9 mouse cellular contexts compared by ENCODE assay signal in genomic region chr13:84783017-84783937, GRCm38 (mm10).
DNase-seq lines count a peak whose midpoint lies in the region; ATAC-seq and TF ChIP-seq lines count a peak whose summit lies in the region.
"Had no signal": no experiment of that assay in that cellular context is flagged by ENCODE, and none has a peak within 500 bp of the region (broad histone marks: within the 10 kb centered on the region; RNA-seq: fewer than 3 reads in every experiment).

No protein-coding gene starts in this region.

- H3K4me3 ChIP-seq in CH12.LX (replicated peaks in 1 of 3; ENCODE audit: low read depth in 2 of 3, low read length in 2 of 3, poor library complexity in 1 of 3) = no peak overlapping the region
- H3K4me3 ChIP-seq in forebrain, embryonic 11.5 days (ENCODE audit: low read depth, low read length) = no peak overlapping the region
- H3K4me3 ChIP-seq in midbrain, embryonic 11.5 days (ENCODE audit: low read depth, low read length) = no peak overlapping the region

- TF ChIP-seq POLR2A in CH12.LX (IDR thresholded peaks at IDR 0.05; ENCODE audit: low read depth, low read length) = no peak

- no peak for TF ChIP-seq RAD21 in CH12.LX (IDR thresholded peaks at IDR 0.05; ENCODE audit: low read depth, low read length)

- H3K4me1 ChIP-seq in CH12.LX (ENCODE audit: control insufficient read depth in 1 of 2, insufficient read depth in 2 of 2) = peaks cover 4 to 28% of the 10 kb centered on the region in 2 experiments; a peak in 3 of 4 replicates
- H3K4me1 ChIP-seq in forebrain, embryonic 11.5 days (replicated peaks; ENCODE audit: control insufficient read depth, insufficient read depth, low read length) = peaks cover 14% of the 10 kb centered on the region
- H3K4me1 ChIP-seq in midbrain, embryonic 11.5 days (ENCODE audit: control insufficient read depth, insufficient read depth, low read length) = peaks cover 7% of the 10 kb centered on the region

- no peak overlapping the region for H3K9ac ChIP-seq in CH12.LX (ENCODE audit: insufficient read depth, low read depth)
- no peak overlapping the region for H3K9ac ChIP-seq in forebrain, embryonic 11.5 days (ENCODE audit: low read length)
- H3K9ac ChIP-seq in midbrain, embryonic 11.5 days (ENCODE audit: low read length) = no peak overlapping the region

- DNase-seq in A20 (ENCODE audit: low read depth, low spot score) (peak; percentile 89), CH12.LX (ENCODE audit: extremely low read depth) (peak; percentile 23)
- DNase-seq in forebrain, embryonic 11.5 days (ENCODE audit: low spot score) = peak; percentile 64
- DNase-seq in midbrain, embryonic 11.5 days (ENCODE audit: low spot score, missing footprints) = no peak
- no peak for DNase-seq in spleen, postnatal 4 days (ENCODE audit: low spot score in 2 of 2)
- no peak for DNase-seq in heart, postnatal 14 days
- DNase-seq in thymus, adult 18-20 months = no peak
- DNase-seq: gastrocnemius, postnatal 14 days; thymus, postnatal 4 days had no signal

- H3K79me2 ChIP-seq in CH12.LX (replicated peaks; ENCODE audit: control insufficient read depth, extremely low read depth, insufficient read depth, poor library complexity, severe bottlenecking) = no peaks in the 10 kb centered on the region

- H3K27ac ChIP-seq in CH12.LX (ENCODE audit: insufficient read depth, low read depth) = no peak overlapping the region
- H3K27ac ChIP-seq in forebrain, embryonic 11.5 days (ENCODE audit: low read depth, low read length) = peak overlapping the region; percentile 92
- H3K27ac ChIP-seq in midbrain, embryonic 11.5 days (ENCODE audit: low read depth, low read length) = no peak overlapping the region; the same call in 1 of the 2 replicates

- H3K9me3 ChIP-seq in CH12.LX (replicated peaks; ENCODE audit: low read length) = no peaks in the 10 kb centered on the region
- H3K9me3 ChIP-seq in forebrain, embryonic 11.5 days (ENCODE audit: control insufficient read depth, low read length) = no peaks in the 10 kb centered on the region
- no peaks in the 10 kb centered on the region for H3K9me3 ChIP-seq in midbrain, embryonic 11.5 days (ENCODE audit: control insufficient read depth, low read length)

- no peaks in the 10 kb centered on the region for H3K27me3 ChIP-seq in CH12.LX (replicated peaks)
- no peaks in the 10 kb centered on the region for H3K27me3 ChIP-seq in forebrain, embryonic 11.5 days (ENCODE audit: control insufficient read depth, insufficient read depth, low read length)
- H3K27me3 ChIP-seq in midbrain, embryonic 11.5 days (ENCODE audit: control insufficient read depth, insufficient read depth, low read length) = no peaks in the 10 kb centered on the region

- intact Hi-C loops in heart, postnatal 14 days (cut with DNase I) = no loop called here

- peak; percentile 98 for ATAC-seq in forebrain, embryonic 11.5 days (replicated peaks; ENCODE audit: low FRiP score)
- ATAC-seq in midbrain, embryonic 11.5 days (ENCODE audit: low FRiP score) = peak; percentile 96

- in situ Hi-C loops in CH12.LX (cut with MboI; ENCODE audit: low pct_ligation_motif_present, low pct_unique_long_range_greater_than_20kb, low sequenced_read_pairs) = no loop called here

- WGBS in forebrain, embryonic 11.5 days = 11% methylated on average over 4 of the region's 4 CpGs
- WGBS in midbrain, embryonic 11.5 days = 11% methylated on average over 4 of the region's 4 CpGs

- no peak for TF ChIP-seq CTCF in CH12.LX (conservative IDR thresholded peaks at IDR 0.05 in 1 of 2, IDR thresholded peaks at IDR 0.05 in 1 of 2; ENCODE audit: low read depth in 2 of 2, low read length in 2 of 2)

- no peak for TF ChIP-seq EP300 in CH12.LX (IDR thresholded peaks at IDR 0.05; ENCODE audit: low read length)

- H3K4me2 ChIP-seq in CH12.LX (ENCODE audit: insufficient read depth, low read depth, poor library complexity, severe bottlenecking) = no peak overlapping the region
- H3K4me2 ChIP-seq in forebrain, embryonic 11.5 days (ENCODE audit: low read depth, low read length, severe bottlenecking) = no peak overlapping the region
- H3K4me2 ChIP-seq in midbrain, embryonic 11.5 days = no peak overlapping the region

- dilution Hi-C loops in CH12.LX (cut with MboI; ENCODE audit: extremely low pct_ligation_motif_present, extremely low pct_unique_long_range_greater_than_20kb, low sequenced_read_pairs) = no loop called here

- H3K36me3 ChIP-seq in CH12.LX (replicated peaks in 1 of 2; ENCODE audit: control insufficient read depth in 1 of 2, insufficient read depth in 1 of 2, low read length in 1 of 2) = no peaks in the 10 kb centered on the region
- no peaks in the 10 kb centered on the region for H3K36me3 ChIP-seq in forebrain, embryonic 11.5 days (ENCODE audit: control insufficient read depth, insufficient read depth, low read length)
- no peaks in the 10 kb centered on the region for H3K36me3 ChIP-seq in midbrain, embryonic 11.5 days (ENCODE audit: control insufficient read depth, insufficient read depth, low read length)

TF ChIP-seq in CH12.LX, 34 proteins besides CTCF, POLR2A, EP300 and RAD21:
- TF ChIP-seq NRF1 (IDR thresholded peaks at IDR 0.05; ENCODE audit: low read depth, low read length) (no peak), ZNF384 (IDR thresholded peaks at IDR 0.05; ENCODE audit: low read depth, low read length) (no peak), ZC3H11A (IDR thresholded peaks at IDR 0.05; ENCODE audit: low read depth, low read length) (no peak), POLR2AphosphoS2 (IDR thresholded peaks at IDR 0.05; ENCODE audit: low read depth, low read length) (no peak), CHD2 (IDR thresholded peaks at IDR 0.05; ENCODE audit: low read length) (no peak), NELFE (IDR thresholded peaks at IDR 0.05; ENCODE audit: low read depth, low read length) (no peak), KAT2A (IDR thresholded peaks at IDR 0.05; ENCODE audit: insufficient replicate concordance, low read length) (no peak), MYC (IDR thresholded peaks at IDR 0.05; ENCODE audit: low read depth, low read length) (no peak), E2F4 (IDR thresholded peaks at IDR 0.05; ENCODE audit: insufficient replicate concordance, low read depth, low read length) (no peak), ZMIZ1 (IDR thresholded peaks at IDR 0.05; ENCODE audit: low read depth, low read length) (no peak), IRF4 (IDR thresholded peaks at IDR 0.05; ENCODE audit: low read depth, low read length) (no peak), MEF2A (IDR thresholded peaks at IDR 0.05; ENCODE audit: borderline replicate concordance, low read depth, low read length) (no peak), JUN (IDR thresholded peaks at IDR 0.05; ENCODE audit: insufficient read depth, low read depth, low read length) (no peak), PAX5 (IDR thresholded peaks at IDR 0.05; ENCODE audit: low read length) (no peak), TCF12 (IDR thresholded peaks at IDR 0.05; ENCODE audit: low read depth, low read length) (no peak), SMC3 (IDR thresholded peaks at IDR 0.05; ENCODE audit: low read depth, low read length) (no peak), ELF1 (IDR thresholded peaks at IDR 0.05; ENCODE audit: low read depth, low read length) (no peak)

Comparison
In these comparisons a context has a peak if more than half of its experiments do, and no peak if none do; other contexts are left out.
1. DNase-seq: peak in A20 (single experiment), CH12.LX (single experiment) and forebrain, embryonic 11.5 days (single experiment); none in midbrain, embryonic 11.5 days (single experiment), spleen, postnatal 4 days (0 of 2), heart, postnatal 14 days (0 of 2) and thymus, adult 18-20 months (0 of 2).